Mouse (Mus musculus) left cerebral cortex, adult 18-20 months (tissue): ENCODE measurements around the gene Immt. TPM values are rescaled to one million over a fixed set of nuclear protein-coding genes. Genes with fewer than 3 reads are reported as not detected.
"Not testable (repeated sequence)": the region's sequence is repeated elsewhere in the genome, so short reads cannot be mapped to it uniquely, and the experiment has no call there.

Source experiments
- DNase-seq, 2 experiments: peaks; one replicate each; pipeline ENCODE4 v3.0.0; 2021 to 2022; ENCODE audit warnings: low spot score in 2 of 2, mixed read lengths in 1 of 2
- total RNA-seq, 2 experiments: library from RNA; stranded (reverse); gene quantifications; 2 replicates each; pipeline ENCODE4 v1.2.3; 2021

Immt gene
- total RNA-seq, 2 experiments from 2014 or later: 144 to 145 TPM

DNA sequence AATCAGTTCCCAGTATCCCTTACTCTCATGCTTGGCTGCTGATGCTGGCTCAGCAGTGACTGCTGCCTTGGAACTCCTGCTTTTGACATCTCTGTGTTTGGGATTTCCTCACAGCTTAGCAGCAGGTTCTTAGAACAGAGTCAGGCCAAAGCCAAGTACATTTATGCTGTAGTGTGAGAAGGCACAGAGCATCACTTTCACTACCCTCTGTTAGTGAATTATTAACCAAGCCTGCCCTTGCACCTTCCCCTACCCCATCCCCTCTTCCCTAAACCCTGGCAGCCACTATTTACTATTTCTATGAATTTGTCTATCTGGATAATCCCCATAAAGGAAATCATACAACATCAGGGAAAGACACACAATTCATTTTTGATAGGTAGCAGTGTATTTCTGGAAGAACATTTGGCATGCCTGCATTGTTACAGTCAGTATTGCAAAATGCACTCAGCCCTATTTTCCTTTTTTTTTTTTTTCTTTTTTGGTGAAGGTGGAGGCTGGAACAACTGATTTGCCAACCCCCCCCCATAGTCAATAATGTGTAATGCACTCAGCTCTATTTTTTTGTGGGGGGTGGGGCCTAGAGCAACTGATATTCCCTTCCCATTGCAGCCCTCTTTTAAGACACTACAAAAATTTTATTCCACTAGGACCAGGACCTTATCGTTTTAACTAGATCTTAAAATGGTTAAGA lies 9.6 kb downstream of the Immt start:
- no peak for DNase-seq

DNA sequence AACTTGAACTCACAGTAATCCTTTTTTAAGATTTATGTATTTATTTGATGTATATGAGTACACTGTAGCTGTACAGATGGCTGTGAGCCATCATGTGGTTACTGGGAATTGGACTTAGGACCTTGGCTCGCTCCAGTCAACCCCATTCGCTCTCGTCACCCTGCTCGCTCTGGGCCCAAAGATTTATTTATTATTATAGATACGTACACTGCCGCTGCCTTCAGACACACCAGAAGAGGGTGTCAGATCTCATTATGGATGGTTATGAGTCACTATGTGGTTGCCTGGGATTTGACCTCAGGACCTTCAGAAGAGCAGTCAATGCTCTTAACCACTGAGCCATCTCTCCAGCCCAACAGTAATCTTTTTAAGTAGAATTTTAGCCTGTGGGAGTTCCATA lies 15.8 kb downstream of the Immt start:
- not testable (repeated sequence) for DNase-seq

DNA sequence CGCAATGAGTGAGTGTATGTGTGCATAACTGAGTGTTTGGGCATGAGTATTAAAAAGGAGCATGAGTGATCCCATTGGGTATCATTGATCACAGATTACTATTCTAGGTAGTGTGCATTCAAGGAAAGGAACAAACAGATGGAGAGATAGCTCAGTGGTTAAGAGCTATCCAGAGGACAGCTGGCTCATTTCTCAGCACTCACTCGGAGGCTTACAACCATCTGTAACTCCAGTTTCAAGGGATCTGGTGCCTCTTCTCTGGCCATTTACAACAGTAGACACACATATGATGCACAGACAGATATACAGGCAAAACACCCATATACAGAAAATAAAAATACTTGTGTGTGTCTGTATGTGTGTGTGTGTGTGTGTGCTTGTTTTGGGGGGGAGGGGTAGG lies 36.6 kb downstream of the Immt start:
- DNase-seq: no peak

DNA sequence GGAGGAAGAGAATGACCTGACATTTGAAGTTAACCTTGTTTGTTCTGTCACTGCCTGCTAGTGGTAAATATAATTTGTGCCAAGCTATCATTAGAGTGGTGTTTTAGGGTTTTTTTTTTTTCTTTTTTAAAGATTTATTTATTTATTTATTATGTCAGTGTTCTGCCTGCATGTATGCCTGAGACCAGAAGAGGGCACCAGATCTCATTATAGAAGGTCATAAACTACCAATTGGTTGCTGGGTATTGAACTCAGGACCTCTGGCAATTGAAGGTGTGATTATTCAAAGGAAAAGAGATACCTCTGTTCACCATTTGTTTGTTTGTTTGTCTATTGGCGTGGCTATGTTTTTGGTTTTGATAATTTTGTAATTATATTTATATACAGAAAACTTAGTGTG lies 37.7 kb downstream of the Immt start:
- no peak for DNase-seq

DNA sequence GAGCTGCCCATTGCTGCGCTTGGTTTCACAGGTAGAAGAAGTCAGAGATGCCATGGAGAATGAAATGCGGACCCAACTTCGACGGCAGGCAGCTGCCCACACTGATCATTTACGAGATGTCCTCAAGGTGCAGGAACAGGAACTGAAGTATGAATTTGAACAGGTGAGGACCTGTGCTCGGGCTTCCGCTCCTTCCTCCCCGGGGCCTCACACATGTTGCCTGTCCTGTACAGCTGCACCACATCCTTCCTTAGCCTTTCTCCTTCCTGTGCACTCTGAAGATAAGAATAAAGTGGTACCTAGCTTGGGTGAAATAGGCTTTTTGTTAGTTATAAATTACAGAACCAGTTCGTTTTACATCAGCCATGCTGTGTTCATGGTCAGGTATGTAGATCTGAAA lies 40.3 kb downstream of the Immt start:
- DNase-seq: no peak

DNA sequence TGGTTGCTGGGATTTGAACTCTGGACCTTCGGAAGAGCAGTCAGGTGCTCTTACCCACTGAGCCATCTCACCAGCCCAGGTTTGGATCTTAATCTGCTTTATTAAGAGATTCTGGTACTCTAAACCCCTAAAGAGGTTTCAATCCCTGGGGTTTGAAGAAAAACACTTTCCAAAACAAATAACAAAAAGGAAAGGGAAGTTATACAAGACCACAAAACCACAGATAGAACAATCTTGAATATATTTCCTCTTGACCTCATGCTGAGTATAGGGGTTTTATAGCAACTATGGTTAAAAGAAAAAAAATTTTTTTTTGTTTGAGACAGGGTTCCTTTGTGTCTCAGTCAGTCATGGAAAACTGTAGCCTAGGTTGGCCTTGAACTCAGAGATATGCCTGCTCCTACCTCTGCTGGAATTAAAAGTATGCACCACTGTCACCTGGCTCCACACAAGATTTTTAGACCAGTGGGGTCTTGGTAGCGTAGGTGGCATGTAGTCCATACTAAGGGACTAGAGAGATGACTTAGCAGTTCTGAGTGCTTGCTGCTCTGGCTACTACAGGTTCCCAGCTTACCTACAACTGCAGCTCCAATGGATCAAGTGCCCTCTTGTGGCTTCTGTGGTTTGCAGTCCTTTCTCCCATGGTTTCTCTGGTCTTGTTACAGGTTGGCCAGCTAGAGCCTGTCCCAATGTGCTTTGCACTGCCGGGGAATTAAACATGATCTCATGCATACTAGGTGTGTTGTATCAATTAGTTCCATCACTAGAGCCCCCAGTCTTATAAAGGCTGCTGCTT lies 47.0 kb downstream of the Immt start:
- DNase-seq: no peak

DNA sequence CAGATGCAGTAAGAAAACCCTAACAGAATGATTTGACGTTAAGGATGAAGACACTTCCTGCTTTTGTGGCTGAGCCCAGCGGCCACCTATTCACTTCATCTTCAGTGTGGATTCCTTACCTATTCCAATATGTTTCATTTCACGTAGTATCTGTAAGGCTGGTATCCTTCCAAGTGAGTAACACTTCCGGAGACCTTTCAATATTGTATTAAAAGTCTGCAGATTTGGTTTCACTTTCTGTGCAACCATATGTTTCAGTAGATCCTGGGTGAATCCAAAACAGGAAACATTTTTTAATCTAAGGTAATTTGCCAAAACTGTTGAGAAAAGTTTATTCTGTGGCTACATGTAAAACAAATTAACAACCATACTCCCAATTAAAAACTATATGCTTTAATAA lies 62.1 kb downstream of the Immt start:
- no peak for DNase-seq

DNA sequence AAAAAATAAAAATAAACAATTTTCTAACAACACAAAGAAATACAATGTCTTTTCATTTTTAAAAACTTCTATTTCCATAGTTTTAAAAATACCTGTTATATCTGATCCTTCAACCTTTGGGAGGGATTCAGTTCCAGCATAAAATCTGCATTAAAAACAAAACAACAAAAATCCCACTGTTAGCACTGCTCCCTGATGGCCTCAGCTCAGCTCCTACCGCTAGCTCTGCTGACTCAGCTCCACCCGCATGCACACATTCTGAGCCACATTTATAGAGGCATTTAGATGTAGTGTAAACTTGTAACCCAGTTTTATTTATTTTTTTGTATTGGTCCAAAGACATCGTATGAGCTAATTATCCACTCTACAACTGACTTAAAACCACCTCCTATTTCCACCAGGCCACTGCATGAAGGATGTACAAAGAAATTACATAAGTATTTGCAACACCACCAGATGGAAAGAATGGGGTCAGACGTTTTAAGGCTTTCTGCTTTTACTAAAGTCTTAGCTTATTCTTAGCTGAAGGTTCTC lies 76.6 kb downstream of the Immt start:
- DNase-seq: no peak

DNA sequence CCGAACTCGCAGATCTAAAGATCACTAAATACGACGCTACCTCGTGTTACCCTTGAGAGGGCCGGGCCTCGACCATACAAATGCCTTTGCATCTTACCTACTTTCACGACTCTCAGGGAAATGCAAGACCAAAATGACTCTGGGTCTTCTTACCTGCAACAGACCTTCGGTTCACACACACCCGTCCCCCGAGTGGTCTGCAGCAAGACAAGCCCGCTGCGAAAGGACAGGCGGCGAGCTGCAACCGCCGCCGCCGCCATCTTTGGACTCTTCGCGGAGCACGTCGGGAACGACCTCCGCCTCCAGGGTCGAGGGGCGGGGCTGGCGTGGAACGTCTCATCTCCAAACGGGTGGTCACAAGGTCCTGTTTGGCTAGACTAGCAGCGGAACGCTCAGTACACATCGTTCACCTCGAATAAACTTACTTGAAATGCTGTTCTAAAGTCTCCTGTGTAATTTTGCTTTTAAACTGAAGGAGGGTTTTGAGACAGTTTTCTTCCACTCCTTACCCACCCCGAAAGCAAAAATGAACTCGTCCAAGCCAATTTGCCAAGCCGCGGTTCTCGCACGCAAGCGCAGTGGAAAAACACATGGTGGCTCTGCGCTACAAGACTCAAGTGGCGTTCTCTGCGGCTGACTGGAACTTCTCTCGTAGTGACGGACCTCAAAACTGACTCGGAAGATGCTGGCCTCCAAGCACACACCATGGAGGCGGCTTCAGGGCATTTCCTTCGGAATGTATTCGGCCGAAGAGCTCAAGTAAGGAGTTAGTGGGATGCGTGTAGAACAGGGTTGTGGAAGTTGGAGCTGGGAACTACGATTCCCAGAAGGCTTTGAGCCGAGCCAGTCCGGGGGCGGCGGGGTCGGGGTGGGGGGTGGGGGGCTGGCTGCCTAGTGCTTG lies 77.6 kb downstream of the Immt start, which contains the start of the genes Ptcd3 and Polr1a:
Gene Ptcd3, minus strand, starts transcription at position 270 of the 901 bp plus-strand sequence.
Gene Polr1a, plus strand, starts transcription at position 573 of the 901 bp plus-strand sequence.
- peak; percentile 90 for DNase-seq

DNA sequence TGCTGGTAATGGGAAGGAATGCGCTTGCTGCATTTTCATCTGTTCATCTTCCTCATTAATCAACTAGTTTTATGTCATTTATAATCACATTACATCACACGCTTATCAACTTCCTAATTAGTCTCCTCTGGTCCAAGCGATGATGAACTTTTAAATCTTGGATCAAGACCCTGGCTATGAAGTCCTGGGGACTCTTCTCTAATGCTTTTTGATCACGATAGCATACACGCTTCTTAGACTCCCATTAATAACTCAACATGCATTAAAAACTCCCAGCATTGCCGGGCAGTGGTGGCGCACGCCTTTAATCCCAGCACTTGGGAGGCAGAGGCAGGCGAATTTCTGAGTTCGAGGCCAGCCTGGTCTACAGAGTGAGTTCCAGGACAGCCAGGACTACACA lies 78.3 kb downstream of the Immt start:
- no peak for DNase-seq

DNA sequence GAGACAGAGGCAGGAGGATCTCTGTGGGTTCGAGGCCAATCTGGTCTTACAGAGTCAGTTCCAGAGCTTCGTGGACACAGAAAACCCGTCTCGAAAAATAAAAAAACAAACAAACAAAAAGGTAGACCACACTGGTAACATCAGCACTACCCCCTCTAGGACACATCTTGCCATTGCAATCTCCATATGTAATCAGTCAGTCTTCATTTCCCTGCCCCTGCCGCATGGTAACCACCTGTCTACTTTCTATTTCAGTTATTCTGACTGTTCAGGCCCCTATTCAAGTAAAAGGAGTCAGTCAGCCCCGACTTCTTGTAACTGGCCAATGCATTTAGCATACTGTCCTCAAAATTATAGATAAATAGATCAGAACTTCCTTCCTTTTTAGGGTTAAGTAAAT lies 78.7 kb downstream of the Immt start:
- no peak for DNase-seq

DNA sequence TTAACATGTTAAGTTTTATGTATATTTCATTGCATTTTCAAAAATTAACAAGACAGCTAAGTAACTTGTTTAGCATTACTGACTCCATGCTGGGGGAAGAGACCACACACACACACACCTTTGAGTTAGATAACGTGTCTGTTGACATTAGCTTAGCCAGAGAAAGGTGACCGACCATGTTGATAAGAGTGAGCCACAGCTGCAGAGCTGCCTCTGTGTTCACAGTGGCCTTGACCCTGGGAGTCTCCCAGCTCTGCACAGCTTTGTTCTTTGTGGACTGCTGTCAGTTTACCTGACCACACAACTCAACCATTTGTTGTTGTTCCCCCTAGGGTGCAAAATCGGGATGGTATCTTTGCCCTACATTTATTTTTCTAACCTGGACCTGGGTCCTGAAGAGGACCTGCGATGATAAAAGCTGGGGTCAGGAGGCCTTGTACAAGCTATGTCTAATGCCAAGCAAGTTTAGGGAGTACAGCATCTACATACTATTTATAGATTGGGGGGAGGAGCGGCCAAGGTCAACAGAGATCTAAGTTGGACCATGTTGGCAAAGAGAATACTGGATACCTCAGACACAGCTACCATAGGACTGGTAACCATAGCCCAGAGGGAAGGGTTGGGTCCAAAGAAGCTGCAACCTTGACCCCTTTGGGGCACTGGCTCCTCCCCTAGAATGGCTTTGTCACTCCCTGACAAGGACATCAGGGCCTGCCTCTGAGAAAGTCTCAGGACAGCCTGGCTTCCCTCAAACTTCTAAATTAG lies 80.7 kb downstream of the Immt start:
- DNase-seq: no peak

DNA sequence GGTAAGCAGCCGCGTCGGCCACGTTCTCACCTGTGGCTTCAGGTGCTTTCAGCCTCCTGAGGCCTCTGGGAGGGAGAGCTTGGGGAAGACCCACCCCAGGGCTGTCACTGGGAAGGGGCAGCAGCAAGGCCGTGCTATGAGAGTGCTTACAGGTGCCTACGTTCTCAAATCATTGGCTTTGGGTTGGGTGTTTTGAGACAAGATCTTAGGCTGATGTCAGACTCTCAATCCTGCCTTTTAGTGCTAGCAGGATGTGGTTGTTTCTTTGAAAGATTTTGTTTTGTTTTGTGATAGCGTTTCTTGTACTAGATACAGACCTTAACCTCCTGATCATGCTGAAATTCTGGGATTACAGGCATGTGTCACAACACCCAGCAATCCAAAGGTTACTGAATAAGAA lies 89.6 kb downstream of the Immt start:
- no peak for DNase-seq

DNA sequence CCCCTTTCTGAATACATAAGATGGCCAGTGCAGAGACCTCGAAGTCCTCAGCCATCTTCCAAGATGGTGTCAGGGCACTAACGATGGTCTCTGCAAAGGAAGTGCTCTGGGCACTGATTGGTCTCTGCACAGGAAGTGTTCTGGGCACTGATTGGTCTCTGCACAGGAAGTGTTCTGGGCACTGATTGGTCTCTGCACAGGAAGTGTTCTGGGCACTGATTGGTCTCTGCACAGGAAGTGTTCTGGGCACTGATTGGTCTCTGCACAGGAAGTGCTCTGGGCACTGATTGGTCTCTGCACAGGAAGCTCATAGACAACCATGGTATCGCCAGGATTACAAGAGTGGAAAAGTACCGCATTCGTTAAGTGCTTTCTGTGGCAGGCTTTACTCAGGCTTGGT lies 94.1 kb downstream of the Immt start:
- DNase-seq: not testable (repeated sequence)

Other genes starting within 250 kb of the Immt start
- 10 to 100 TPM; 50.1 to 53.4 TPM for gene Kdm3a, start 198.3 kb upstream of the Immt start, total RNA-seq
- gene Reep1, start 123.8 kb upstream of the Immt start, total RNA-seq: 10 to 100 TPM; 84.9 to 85.6 TPM
- gene Mrpl35, start 4.4 kb upstream of the Immt start, total RNA-seq: 10 to 100 TPM; 30.9 to 34.0 TPM
- 10 to 100 TPM; 64.2 to 65.2 TPM for gene Ptcd3, start 77.4 kb downstream of the Immt start, total RNA-seq
- 10 to 100 TPM; 31.4 to 31.8 TPM for gene Polr1a, start 77.7 kb downstream of the Immt start, total RNA-seq